Mouse (Mus musculus) layer of hippocampus, postnatal 10 days (tissue): ENCODE measurements at regions not wholly inside any gene's neighbourhood (a gene's known extent, or its start where the extent isn't known, plus 50 kb on each side); places are given as distances from the start of the nearest gene placed in this dataset.

Experiments used
- DNase-seq, 2 experiments: peaks; one replicate each; pipeline ENCODE4 v3.0.0; 2021; ENCODE audit warnings: low spot score in 2 of 2

GRCm38 (mm10) chr13:55893154-55894018, 57.4 kb upstream of the Pitx1 start:
- DNase-seq: no peak

DNA sequence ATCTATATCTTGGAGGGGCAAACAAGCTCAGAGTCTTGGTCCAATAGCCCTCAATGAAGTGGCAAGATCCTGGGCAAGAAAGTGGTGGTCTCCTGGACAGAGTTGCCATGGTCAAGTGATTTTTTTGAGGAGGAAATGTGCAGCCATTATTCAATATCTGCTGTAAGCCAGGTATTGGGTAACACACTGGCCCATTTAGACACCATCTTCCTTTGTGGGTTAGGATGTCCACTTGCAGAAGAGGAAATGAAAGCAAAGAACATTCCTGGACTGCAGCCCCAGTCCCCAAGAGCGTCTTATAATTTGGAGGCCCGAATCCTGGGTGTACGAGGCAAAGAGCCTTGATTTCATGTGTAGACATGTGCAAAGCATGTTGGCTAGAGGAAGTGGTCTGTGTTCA, 56.3 kb upstream of the Pitx1 start:
- no peak for DNase-seq

GRCm38 (mm10) chr13:55887099-55887736, 51.2 kb upstream of the Pitx1 start:
- DNase-seq: no peak
